Mouse (Mus musculus) erythroblast, adult 5-6 weeks (primary cell): ENCODE measurements around the gene Rrp1. TPM values are rescaled to one million over a fixed set of nuclear protein-coding genes. Genes with fewer than 3 reads are reported as not detected.
A peak's percentile ranks its signal among the peaks of the same experiment; 100 is the strongest.

Experiments
- ATAC-seq: replicated peaks from 2 replicates; pipeline ENCODE4 v1.8.0; 2016; ENCODE audit warnings: moderate number of reproducible peaks, mild to moderate bottlenecking, moderate TSS enrichment, inconsistent platforms; ENCODE audit not compliant: poor library complexity, low FRiP score, severe bottlenecking
- total RNA-seq, 2 experiments: library from RNA; stranded (forward) in 1 of 2; stranded (reverse) in 1 of 2; fragments of 150-400 nt in 1 of 2; fragments of 200-764, 138-1000 nt in 1 of 2; gene quantifications; 2 replicates each; pipeline versions ENCODE4 v1.2.3 to v1.2.4; 2015 to 2017; ENCODE audit warnings: low replicate concordance in 2 of 2

The Rrp1 gene
- total RNA-seq (2015; ENCODE audit: low replicate concordance) (4.8 and 17.3 TPM in 2 replicates), total RNA-seq (2017; ENCODE audit: low replicate concordance) (44.9 and 46.9 TPM in 2 replicates)

- peak; percentile 93 for ATAC-seq
Observed at GRCm38 (mm10) chr10:78412319-78413151, at the start of gene Rrp1. Gene Rrp1 (minus strand): TSS chr10:78413043.

GRCm38 (mm10) chr10:78461767-78462166 is 48.9 kb upstream of the Rrp1 start:
- no peak for ATAC-seq

- no peak for ATAC-seq
Observed at GRCm38 (mm10) chr10:78460463-78460862, 47.6 kb upstream of the Rrp1 start.

GRCm38 (mm10) chr10:78458348-78459111 is 45.7 kb upstream of the Rrp1 start:
- no peak for ATAC-seq

GRCm38 (mm10) chr10:78457495-78458347 is 44.9 kb upstream of the Rrp1 start:
- peak; percentile 50; the same call in 1 of the 2 replicates for ATAC-seq

DNA sequence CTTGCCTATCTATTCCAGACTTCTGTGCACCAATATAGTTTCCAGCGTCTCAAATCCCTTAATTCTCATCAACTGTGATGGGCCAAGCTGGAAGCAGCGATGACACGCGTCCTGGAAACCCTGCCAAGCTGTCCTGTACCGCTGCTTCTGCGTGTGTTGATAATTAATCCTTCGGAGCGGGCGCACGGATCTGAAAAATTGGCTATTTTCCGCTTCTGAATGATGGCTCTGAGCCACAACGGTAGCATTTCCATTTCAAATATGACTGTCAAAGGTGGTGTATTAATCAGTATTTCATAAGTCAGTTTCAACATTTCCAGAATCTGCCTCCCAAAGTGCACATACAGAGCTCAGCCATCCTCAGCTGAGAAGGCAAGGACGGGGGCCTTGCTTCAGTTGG is 43.9 kb upstream of the Rrp1 start:
- no peak for ATAC-seq

GRCm38 (mm10) chr10:78452641-78453040 is 39.8 kb upstream of the Rrp1 start:
- ATAC-seq, result no peak

DNA sequence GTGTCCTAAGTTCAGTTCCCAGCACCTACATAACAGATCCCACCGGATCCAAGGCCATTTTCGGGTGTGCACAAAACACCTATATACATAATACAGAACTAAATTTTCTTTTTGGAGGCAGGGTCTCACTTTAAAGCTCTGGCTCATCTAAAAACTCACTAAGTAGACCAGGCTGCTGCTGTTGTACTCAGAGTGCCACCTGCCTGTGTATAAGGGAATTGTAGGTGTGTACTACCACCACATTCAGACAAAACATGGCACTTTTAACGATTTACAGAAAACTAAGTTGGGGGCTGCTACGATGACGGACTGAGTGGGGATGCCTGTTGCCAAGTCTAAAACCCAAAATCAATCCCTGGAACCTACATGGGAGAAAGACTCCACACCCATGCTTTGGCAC is 37.9 kb upstream of the Rrp1 start:
- no peak for ATAC-seq

GRCm38 (mm10) chr10:78447396-78447795 is 34.6 kb upstream of the Rrp1 start:
- ATAC-seq, result no peak

DNA sequence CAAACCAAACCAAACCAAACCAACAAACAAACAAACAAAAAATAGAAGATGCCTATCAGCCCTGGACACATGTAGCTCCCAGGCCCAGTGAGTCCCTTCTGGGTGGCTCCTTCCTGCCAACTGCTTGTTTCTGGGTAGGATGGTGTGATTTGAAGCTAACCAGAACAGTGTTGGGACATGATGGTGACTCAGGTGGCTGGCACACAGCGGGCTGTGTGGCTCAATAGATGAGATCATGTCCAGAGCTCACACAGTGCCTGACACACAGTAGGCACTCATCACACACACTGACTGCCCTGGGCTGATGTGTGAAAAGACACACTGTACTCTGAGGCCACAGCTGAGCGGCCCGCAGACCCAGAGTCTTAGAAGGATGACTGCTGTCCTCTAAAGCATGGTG is 33.4 kb upstream of the Rrp1 start:
- no peak for ATAC-seq

DNA sequence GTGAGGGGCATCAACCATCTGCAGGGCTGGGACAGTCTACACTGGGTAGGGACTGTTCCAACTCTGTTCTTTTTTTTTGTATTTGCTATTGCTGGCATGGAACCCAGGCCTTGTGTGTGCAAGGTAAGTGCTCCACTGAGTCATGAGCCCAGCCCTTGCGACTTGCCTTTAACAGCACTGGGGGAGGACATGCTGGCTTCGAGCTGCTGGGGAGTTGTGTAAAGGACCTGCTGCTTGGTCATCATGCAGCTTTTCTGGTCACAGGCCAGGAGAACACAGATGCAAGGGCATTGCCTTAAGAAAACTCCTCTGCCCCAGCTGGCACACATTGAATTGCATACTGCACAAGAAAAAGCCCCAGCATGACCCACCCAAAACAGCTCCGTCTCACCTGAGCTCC is 29.4 kb upstream of the Rrp1 start:
- no peak for ATAC-seq

DNA sequence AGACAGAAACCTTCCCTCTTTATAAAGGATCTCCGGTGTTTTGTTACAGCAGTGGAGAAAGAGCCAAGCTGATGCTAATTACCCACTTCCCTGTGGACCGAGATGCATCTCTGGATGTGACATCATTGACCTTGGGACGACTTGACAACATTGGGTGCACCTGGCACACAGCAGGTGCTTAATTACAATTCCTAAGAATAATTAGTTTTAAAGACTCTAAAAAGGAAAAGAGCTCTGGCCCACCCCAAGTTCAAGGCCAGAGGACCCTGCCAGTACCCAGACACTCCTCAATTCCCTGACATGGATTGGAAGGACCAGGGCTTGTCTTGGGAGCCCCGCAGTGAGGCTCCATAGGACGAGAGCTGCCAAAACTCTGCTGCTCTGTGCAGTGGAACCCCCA is 28.8 kb upstream of the Rrp1 start:
- ATAC-seq, result no peak

GRCm38 (mm10) chr10:78440812-78441211 is 28.0 kb upstream of the Rrp1 start:
- ATAC-seq, result no peak

- no peak for ATAC-seq
Observed at GRCm38 (mm10) chr10:78439990-78440389, 27.1 kb upstream of the Rrp1 start.

DNA sequence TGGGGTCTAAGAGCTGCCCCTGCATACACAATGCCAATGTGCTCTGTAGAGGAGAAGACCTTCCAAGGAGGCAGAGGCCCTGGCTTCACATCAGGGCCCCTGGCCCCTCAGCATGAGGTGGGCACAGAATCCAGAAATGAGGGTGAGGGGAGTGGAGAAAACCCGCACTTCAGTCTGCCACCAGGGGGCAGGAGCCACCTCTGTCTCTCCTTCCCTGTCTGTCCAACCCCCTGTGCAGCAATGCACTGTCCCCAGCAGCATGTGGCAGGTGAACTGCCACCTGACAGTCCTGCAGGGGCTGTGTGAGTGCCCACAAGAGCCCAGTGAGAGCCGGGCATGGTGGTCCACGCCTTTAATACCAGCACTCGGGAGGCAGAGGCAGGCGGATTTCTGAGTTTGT is 26.7 kb upstream of the Rrp1 start:
- ATAC-seq, result no peak

DNA sequence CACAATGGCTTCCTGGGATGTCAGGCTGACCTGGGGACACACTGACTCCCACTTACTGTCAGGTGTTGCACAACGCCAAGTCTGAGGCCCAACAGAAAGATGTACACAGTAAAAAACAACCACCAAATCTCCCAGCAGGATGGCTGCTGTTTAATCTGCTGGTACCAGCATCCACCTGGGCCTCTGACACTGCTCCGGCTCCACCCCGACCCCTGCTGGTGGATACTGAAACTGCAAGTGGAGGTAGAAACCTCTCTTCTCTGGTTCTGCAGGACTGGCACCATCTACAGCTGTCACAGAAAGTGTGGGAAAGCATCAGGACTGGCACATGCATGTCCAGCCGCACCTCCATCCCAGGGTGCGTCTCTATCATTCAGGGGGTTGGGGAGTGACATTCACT is 25.3 kb upstream of the Rrp1 start:
- ATAC-seq, result peak; percentile 73

GRCm38 (mm10) chr10:78432853-78433252 is 20.0 kb upstream of the Rrp1 start:
- no peak for ATAC-seq

GRCm38 (mm10) chr10:78429776-78430175 is 16.9 kb upstream of the Rrp1 start:
- ATAC-seq, result no peak

- no peak for ATAC-seq
Observed at GRCm38 (mm10) chr10:78429180-78429579, 16.3 kb upstream of the Rrp1 start.

- ATAC-seq, result no peak
Observed at GRCm38 (mm10) chr10:78428070-78428469, 15.2 kb upstream of the Rrp1 start.
